Mouse (Mus musculus) megakaryocyte, embryonic 14.5 days (primary cell): ENCODE results near the gene Sh2b3. TPM values are rescaled to one million over a fixed set of nuclear protein-coding genes. Genes with fewer than 3 reads are reported as not detected.

Experiments
- H3K27me3 ChIP-seq: replicated peaks from 2 replicates; pipeline ENCODE3; 2012; ENCODE audit warnings: inconsistent platforms
- H3K36me3 ChIP-seq: replicated peaks from 2 replicates; pipeline ENCODE3; 2012; ENCODE audit warnings: low read length, inconsistent platforms, mixed read lengths
- H3K4me1 ChIP-seq: 2 replicates; pipeline ENCODE4 v1.6.1; 2012; ENCODE audit warnings: inconsistent platforms
- H3K4me3 ChIP-seq: replicated peaks from 2 replicates; pipeline ENCODE3; 2012; ENCODE audit warnings: moderate library complexity, mild to moderate bottlenecking, inconsistent platforms
- H3K9me3 ChIP-seq: 2 replicates; pipeline ENCODE4 v1.6.1; 2012; ENCODE audit warnings: inconsistent platforms
- FLI1 ChIP-seq: IDR thresholded peaks from 2 replicates; pipeline ENCODE4 v1.6.1; 2012; ENCODE audit warnings: low read length, inconsistent platforms, mixed read lengths
- GATA1 ChIP-seq: IDR thresholded peaks from 3 replicates; pipeline ENCODE4 v1.6.1; 2012; ENCODE audit warnings: mixed read lengths, low read length, inconsistent platforms, borderline replicate concordance
- polyA plus RNA-seq: library from polyadenylated mRNA; stranded (reverse); fragments of >175 nt; gene quantifications from 2 replicates; pipeline ENCODE4 v1.2.3, GENCODE M21; 2012; ENCODE audit warnings: low replicate concordance; ENCODE audit not compliant: insufficient read depth

Gene Sh2b3
- polyA plus RNA-seq, 1 experiment = 156 TPM

- TF ChIP-seq FLI1 (no peak), GATA1 (no peak)
- Histone ChIP-seq H3K27me3 (no peaks in the 10 kb centered on the region), H3K9me3 (no peaks in the 10 kb centered on the region), H3K36me3 (peaks cover 98% of the 10 kb centered on the region), H3K4me1 (peaks cover 97% of the 10 kb centered on the region), H3K4me3 (peak overlapping the region; percentile 48)
These were observed 9.6 kb downstream of the Sh2b3 start for GRCm38 (mm10) chr5:121827876-121828275.

GRCm38 (mm10) chr5:121825606-121826005, 11.8 kb downstream of the Sh2b3 start:
- peaks cover 97% of the 10 kb centered on the region for H3K4me1 ChIP-seq
- H3K4me3 ChIP-seq = peak overlapping the region; percentile 74
- TF ChIP-seq GATA1 (no peak), FLI1 (no peak)
- H3K27me3 ChIP-seq = no peaks in the 10 kb centered on the region
- peaks cover 99% of the 10 kb centered on the region for H3K36me3 ChIP-seq
- no peaks in the 10 kb centered on the region for H3K9me3 ChIP-seq

GRCm38 (mm10) chr5:121824121-121824520, 13.3 kb downstream of the Sh2b3 start:
- H3K4me3 ChIP-seq = peak overlapping the region; percentile 85
- peaks cover 100% of the 10 kb centered on the region for H3K4me1 ChIP-seq
- no peaks in the 10 kb centered on the region for H3K27me3 ChIP-seq
- no peak for TF ChIP-seq GATA1
- no peak for TF ChIP-seq FLI1
- peaks cover 100% of the 10 kb centered on the region for H3K36me3 ChIP-seq
- H3K9me3 ChIP-seq = no peaks in the 10 kb centered on the region

- TF ChIP-seq GATA1 = no peak
- no peak for TF ChIP-seq FLI1
- Histone ChIP-seq H3K4me1 (peaks cover 100% of the 10 kb centered on the region), H3K36me3 (peaks cover 100% of the 10 kb centered on the region), H3K4me3 (peak overlapping the region; percentile 85), H3K9me3 (no peaks in the 10 kb centered on the region), H3K27me3 (no peaks in the 10 kb centered on the region)
These were observed 13.8 kb downstream of the Sh2b3 start for GRCm38 (mm10) chr5:121823668-121824067.

- Histone ChIP-seq H3K9me3 (no peaks in the 10 kb centered on the region), H3K4me1 (peaks cover 100% of the 10 kb centered on the region), H3K4me3 (peak overlapping the region; percentile 85), H3K36me3 (peaks cover 100% of the 10 kb centered on the region), H3K27me3 (no peaks in the 10 kb centered on the region)
- TF ChIP-seq FLI1 (no peak), GATA1 (no peak)
These were observed 14.5 kb downstream of the Sh2b3 start for GRCm38 (mm10) chr5:121822786-121823505.

- H3K27me3 ChIP-seq = no peaks in the 10 kb centered on the region
- no peak overlapping the region for H3K4me3 ChIP-seq
- H3K36me3 ChIP-seq = peaks cover 100% of the 10 kb centered on the region
- peaks cover 100% of the 10 kb centered on the region for H3K4me1 ChIP-seq
- no peaks in the 10 kb centered on the region for H3K9me3 ChIP-seq
- TF ChIP-seq FLI1 (no peak), GATA1 (no peak)
These were observed 15.9 kb downstream of the Sh2b3 start for GRCm38 (mm10) chr5:121821552-121821951.

- no peak for TF ChIP-seq GATA1
- no peak for TF ChIP-seq FLI1
- no peaks in the 10 kb centered on the region for H3K27me3 ChIP-seq
- no peaks in the 10 kb centered on the region for H3K9me3 ChIP-seq
- peak overlapping the region; percentile 59 for H3K4me3 ChIP-seq
- H3K4me1 ChIP-seq = peaks cover 100% of the 10 kb centered on the region
- H3K36me3 ChIP-seq = peaks cover 100% of the 10 kb centered on the region
These were observed 16.3 kb downstream of the Sh2b3 start for GRCm38 (mm10) chr5:121821116-121821515.

GRCm38 (mm10) chr5:121820657-121821056, 16.8 kb downstream of the Sh2b3 start:
- Histone ChIP-seq H3K4me3 (peak overlapping the region; percentile 79), H3K4me1 (peaks cover 100% of the 10 kb centered on the region), H3K36me3 (peaks cover 100% of the 10 kb centered on the region), H3K27me3 (no peaks in the 10 kb centered on the region), H3K9me3 (no peaks in the 10 kb centered on the region)
- TF ChIP-seq FLI1 (no peak), GATA1 (no peak)

GRCm38 (mm10) chr5:121820161-121820560, 17.3 kb downstream of the Sh2b3 start:
- H3K4me3 ChIP-seq = peak overlapping the region; percentile 67
- H3K9me3 ChIP-seq = no peaks in the 10 kb centered on the region
- peaks cover 100% of the 10 kb centered on the region for H3K36me3 ChIP-seq
- H3K4me1 ChIP-seq = peaks cover 100% of the 10 kb centered on the region
- no peaks in the 10 kb centered on the region for H3K27me3 ChIP-seq
- TF ChIP-seq GATA1 = no peak
- TF ChIP-seq FLI1 = no peak

GRCm38 (mm10) chr5:121819559-121819958, 17.9 kb downstream of the Sh2b3 start:
- H3K36me3 ChIP-seq = peaks cover 99% of the 10 kb centered on the region
- H3K4me1 ChIP-seq = peaks cover 99% of the 10 kb centered on the region
- H3K4me3 ChIP-seq = peak overlapping the region; percentile 67
- no peak; the same call in 1 of the 2 replicates for TF ChIP-seq FLI1
- no peak for TF ChIP-seq GATA1
- no peaks in the 10 kb centered on the region for H3K27me3 ChIP-seq
- H3K9me3 ChIP-seq = no peaks in the 10 kb centered on the region
